Mouse (Mus musculus) CD4-positive naive resting alpha-beta T cell, adult 57 days (primary cell): ENCODE measurements around the gene Zfp286. TPM values are rescaled to one million over a fixed set of nuclear protein-coding genes. Genes with fewer than 3 reads are reported as not detected.

Experiments used
- total RNA-seq: library from RNA; stranded (reverse); gene quantifications from one replicate; pipeline ENCODE4 v1.2.4, GENCODE M21; 2023

Gene Zfp286
- total RNA-seq, result 4.2 TPM

DNA sequence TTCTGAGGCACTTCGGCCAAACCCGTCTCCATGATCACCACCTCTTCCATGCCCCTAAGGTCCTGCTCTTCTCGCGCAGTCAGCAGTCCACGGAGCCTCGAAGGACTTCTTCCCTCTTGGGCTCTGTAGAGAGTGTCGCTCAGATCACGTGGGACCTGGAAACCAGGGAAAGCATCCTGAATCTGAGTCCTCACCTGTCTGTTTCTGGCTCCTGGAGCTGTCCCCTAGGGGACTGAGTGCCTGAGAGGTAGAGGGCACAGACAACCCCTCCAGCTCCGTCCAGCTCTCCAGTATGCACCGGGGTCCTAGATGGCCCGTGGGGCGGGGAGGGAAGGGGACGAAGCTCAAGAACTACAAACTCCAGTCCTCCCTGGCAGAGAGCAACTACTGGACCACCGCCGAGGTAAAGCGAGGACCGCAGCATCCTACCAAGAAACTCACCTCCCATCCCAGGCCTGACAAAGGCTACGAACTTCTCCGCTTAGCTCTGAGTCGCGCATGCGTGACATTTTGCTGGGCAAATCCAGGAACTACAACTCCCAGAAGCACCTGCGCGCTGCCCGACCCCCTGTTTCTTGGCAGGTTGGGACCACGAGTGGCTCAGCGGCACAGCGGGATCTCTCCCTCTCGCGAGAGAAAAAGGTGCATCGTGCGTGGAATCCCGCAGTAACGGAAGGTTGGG is at the start of gene Zfp286:
Gene Zfp286, minus strand, starts transcription at position 528 of the 682 bp plus-strand sequence.

DNA sequence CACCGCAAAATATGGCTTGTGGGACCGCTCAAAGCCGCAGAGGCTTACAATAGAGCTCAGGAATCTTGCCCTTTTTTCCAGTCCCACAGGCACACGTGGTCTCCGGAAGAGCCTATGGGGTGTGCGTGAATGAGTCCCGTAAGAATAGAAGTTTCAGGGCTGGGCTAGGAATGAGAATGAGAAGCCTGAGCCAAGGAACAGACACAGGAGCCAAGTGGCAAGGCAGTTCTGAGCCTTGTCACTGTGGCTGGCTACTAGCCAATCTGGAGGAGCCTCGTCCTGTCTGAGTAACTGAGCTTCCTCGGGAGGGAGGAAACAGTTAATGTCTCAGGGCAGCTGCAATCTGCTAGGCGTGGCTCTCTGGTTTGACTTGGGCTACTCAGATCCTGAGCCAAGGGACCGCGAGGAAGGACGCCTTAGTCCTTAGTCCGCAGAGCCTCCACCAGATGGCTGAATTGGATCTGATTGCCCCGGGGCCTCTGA is 30.8 kb upstream of the Zfp286 start, which contains the start of gene Trim16:
Gene Trim16, plus strand, starts transcription at position 173 of the 483 bp plus-strand sequence.

DNA sequence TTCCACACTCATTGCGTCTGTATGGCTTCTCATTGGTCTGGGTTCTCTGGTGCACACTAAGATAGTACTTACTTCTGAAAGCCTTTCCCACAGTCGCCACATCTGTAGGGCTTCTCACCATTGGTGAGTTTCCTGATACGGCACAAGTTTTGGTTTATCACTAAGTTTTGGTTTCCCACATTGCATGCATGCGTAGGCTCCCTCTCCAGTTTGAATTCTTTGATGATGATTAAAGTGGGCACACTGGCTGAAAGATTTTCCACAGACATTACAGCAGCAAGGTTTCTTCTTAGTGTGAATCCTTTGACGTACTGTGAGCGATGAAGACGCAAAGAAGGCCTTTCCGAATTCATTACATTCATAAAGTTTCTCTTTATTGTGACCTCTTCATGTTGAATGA is 36.5 kb downstream of the Zfp286 start, which contains the start of gene Gm10428:
Gene Gm10428, plus strand, starts transcription at position 321 of the 400 bp plus-strand sequence.

DNA sequence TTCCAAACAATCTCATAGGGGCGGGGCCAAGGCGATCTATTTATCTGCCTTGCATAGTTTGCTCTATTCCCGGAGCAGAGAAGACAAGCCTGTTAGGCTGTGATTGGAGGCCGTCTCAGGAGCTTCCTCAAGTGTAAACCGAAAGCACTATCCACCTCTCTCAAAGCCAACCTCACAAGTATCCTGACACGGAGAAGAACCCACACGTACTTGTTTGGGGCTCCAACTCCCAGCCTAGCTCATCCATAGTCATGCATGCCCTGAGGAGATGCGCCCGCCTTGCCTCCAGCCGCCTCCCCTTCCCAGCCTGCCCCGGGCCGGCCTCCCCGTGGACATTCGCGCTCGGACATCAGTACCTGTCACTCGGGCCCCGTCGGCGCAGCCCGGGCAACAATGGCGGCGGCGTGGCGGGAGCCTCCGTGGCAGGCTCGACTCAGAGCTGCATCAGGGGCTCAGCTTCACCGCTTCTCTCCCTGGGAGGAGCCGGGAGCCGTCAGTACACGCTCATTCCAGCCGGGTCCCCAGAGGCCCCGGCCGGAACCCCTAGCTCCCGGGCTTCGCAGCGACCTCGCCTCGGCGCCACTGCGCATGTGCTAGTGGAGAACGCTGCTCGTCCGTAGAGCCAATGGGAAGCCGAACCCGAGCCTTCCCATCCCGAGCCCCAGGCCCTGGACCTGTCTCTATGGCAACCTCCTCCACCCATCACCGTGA is 57.8 kb downstream of the Zfp286 start, which contains the start of gene Zfp287:
Gene Zfp287, minus strand, starts transcription at position 595 of the 711 bp plus-strand sequence.

Other genes starting within 250 kb of the Zfp286 start
- gene Ubb, start 238.3 kb downstream of the Zfp286 start, total RNA-seq, result 1,441 TPM
- gene Trpv2, start 215.0 kb downstream of the Zfp286 start, total RNA-seq, result 45.6 TPM
- 0.56 TPM for gene Lrrc75a, start 140.9 kb downstream of the Zfp286 start, total RNA-seq
- 29.8 TPM for gene Mmgt2, start 140.8 kb downstream of the Zfp286 start, total RNA-seq
- gene Zfp287, start 57.6 kb downstream of the Zfp286 start, total RNA-seq, result 14.8 TPM
- gene Gm10428, start 36.4 kb downstream of the Zfp286 start, total RNA-seq, result not detected
- gene Trim16, start 30.8 kb upstream of the Zfp286 start, total RNA-seq, result 1.1 TPM
- gene Fbxw10, start 57.6 kb upstream of the Zfp286 start, total RNA-seq, result 6.1 TPM
- 13.8 TPM for gene Tvp23b, start 90.0 kb upstream of the Zfp286 start, total RNA-seq
- not detected for gene Cdrt4, start 161.7 kb upstream of the Zfp286 start, total RNA-seq